Comparison of ENCODE assay signal across 21 mouse cellular contexts in genomic region chr4:131832759-131833407, GRCm38 (mm10). TPM values are rescaled to one million over a fixed set of nuclear protein-coding genes. Genes with fewer than 3 reads are reported as not detected.
A peak's percentile ranks its signal among the peaks of the same experiment; 100 is the strongest.
DNase-seq lines count a peak whose midpoint lies in the region; ATAC-seq lines count a peak whose summit lies in the region.
"Had no signal": no experiment of that assay in that cellular context is flagged by ENCODE, and none has a peak within 500 bp of the region (broad histone marks: within the 10 kb centered on the region; RNA-seq: fewer than 3 reads in every experiment).

No protein-coding gene starts in this region.

- H3K36me3 ChIP-seq in liver, embryonic 11.5 days (ENCODE audit: control insufficient read depth, insufficient read depth, low read length) = no peaks in the 10 kb centered on the region
- no peaks in the 10 kb centered on the region for H3K36me3 ChIP-seq in liver, embryonic 15.5 days (replicated peaks)
- H3K36me3 ChIP-seq: embryonic facial prominence, embryonic 15.5 days; forebrain, embryonic 10.5 days; heart, embryonic 15.5 days; hindbrain, embryonic 10.5 days had no signal

- H3K4me2 ChIP-seq in liver, embryonic 11.5 days = peak overlapping the region; percentile 36
- H3K4me2 ChIP-seq in liver, embryonic 15.5 days = peak overlapping the region; percentile 49
- H3K4me2 ChIP-seq: embryonic facial prominence, embryonic 15.5 days; heart, embryonic 11.5 days; heart, embryonic 15.5 days had no signal

- H3K9ac ChIP-seq in liver, embryonic 11.5 days (ENCODE audit: low read depth, low read length) = 0 out of 2 replicates have a peak overlapping the region, but pooled peaks have one; percentile 25
- no peak overlapping the region for H3K9ac ChIP-seq in liver, embryonic 15.5 days
- H3K9ac ChIP-seq: embryonic facial prominence, embryonic 15.5 days; heart, embryonic 15.5 days had no signal

- no peak overlapping the region for H3K4me3 ChIP-seq in liver, embryonic 11.5 days (ENCODE audit: low read depth, low read length)
- H3K4me3 ChIP-seq in liver, embryonic 15.5 days (replicated peaks) = no peak overlapping the region
- H3K4me3 ChIP-seq: embryonic facial prominence, embryonic 15.5 days; erythroblast, embryonic 14.5 days; forebrain, embryonic 10.5 days; gastrocnemius, adult 2 months; heart, adult 2 months; heart, embryonic 15.5 days; hindbrain, embryonic 10.5 days had no signal

- peak overlapping the region; percentile 48; the same call in 1 of the 2 replicates for H3K27ac ChIP-seq in liver, embryonic 11.5 days (ENCODE audit: low read depth, low read length)
- peak overlapping the region; percentile 61 for H3K27ac ChIP-seq in liver, embryonic 15.5 days (replicated peaks)
- H3K27ac ChIP-seq: embryonic facial prominence, embryonic 15.5 days; gastrocnemius, adult 2 months; heart, adult 2 months; heart, embryonic 15.5 days; hindbrain, embryonic 10.5 days had no signal

- H3K27me3 ChIP-seq in liver, embryonic 11.5 days (replicated peaks; ENCODE audit: control insufficient read depth, insufficient read depth, low read length) = peaks cover 37% of the 10 kb centered on the region
- peaks cover 43% of the 10 kb centered on the region for H3K27me3 ChIP-seq in liver, embryonic 15.5 days

- H3K9me3 ChIP-seq in liver, embryonic 11.5 days (ENCODE audit: control insufficient read depth, low read length) = no peaks in the 10 kb centered on the region
- no peaks in the 10 kb centered on the region for H3K9me3 ChIP-seq in liver, embryonic 15.5 days (replicated peaks)
- H3K9me3 ChIP-seq: embryonic facial prominence, embryonic 15.5 days; forebrain, embryonic 10.5 days; heart, embryonic 15.5 days; hindbrain, embryonic 10.5 days had no signal

- 51% methylated on average over 3 of the region's 3 CpGs for WGBS in liver, embryonic 11.5 days
- whole genome bisulfite sequencing in liver, embryonic 15.5 days (ENCODE audit: insufficient replicate concordance) = 26% methylated on average over 3 of the region's 3 CpGs

- ATAC-seq in liver, embryonic 11.5 days (replicated peaks; ENCODE audit: low FRiP score) = peak; percentile 42
- peak; percentile 45 for ATAC-seq in liver, embryonic 15.5 days (ENCODE audit: insufficient read depth)
- ATAC-seq: forebrain, embryonic 14.5 days; hindbrain, embryonic 16.5 days had no signal

- H3K4me1 ChIP-seq in liver, embryonic 11.5 days (replicated peaks; ENCODE audit: control insufficient read depth, insufficient read depth, low read length) = peaks cover 53% of the 10 kb centered on the region
- peaks cover 96% of the 10 kb centered on the region for H3K4me1 ChIP-seq in liver, embryonic 15.5 days (replicated peaks)

- DNase-seq in kidney, postnatal 25 days = peak; percentile 27 to 54
- DNase-seq in kidney, adult 18-20 months = no peak
- DNase-seq in liver, embryonic 11.5 days (ENCODE audit: low spot score) = no peak
- DNase-seq in spleen, postnatal 4 days (ENCODE audit: low spot score in 2 of 2) = no peak
- no peak for DNase-seq in right cerebral cortex, adult 18-20 months
- DNase-seq in gastrocnemius, postnatal 10 days = no peak
- DNase-seq: adrenal gland, adult 8-10 months; cerebellum, adult 2 months; cerebellum, postnatal 10 days; embryo, embryonic 11 days; gastrocnemius, adult 2 months; heart, adult 2 months had no signal

RNA-seq across cellular contexts. Expression of gene Ptpru, which starts 5.2 kb away (rescaled TPM):
- polyA plus RNA-seq in liver, embryonic 11.5 days (2014; fragmentation: Nextera tagmentation; extraction: Ambion mirVana) = 5.8 and 6.1 TPM in 2 replicates
- polyA plus RNA-seq in liver, embryonic 15.5 days (2015; fragmentation: Nextera tagmentation; extraction: Ambion mirVana) = 2.4 and 3.0 TPM in 2 replicates
- 1 to 10 TPM; 1.3 to 1.8 TPM for total RNA-seq in gastrocnemius, postnatal 10 days (2021)

RNA-seq across cellular contexts. Expression of gene Mecr, which starts 10.4 kb away (rescaled TPM):
- 59.3 and 64.4 TPM in 2 replicates for polyA plus RNA-seq in liver, embryonic 11.5 days (2014; fragmentation: Nextera tagmentation; extraction: Ambion mirVana)
- polyA plus RNA-seq in liver, embryonic 15.5 days (2015; fragmentation: Nextera tagmentation; extraction: Ambion mirVana) = 34.0 and 34.9 TPM in 2 replicates
- 10 to 100 TPM; 19.0 to 22.4 TPM for total RNA-seq in gastrocnemius, postnatal 10 days (2021)

RNA-seq across cellular contexts. Expression of gene Srsf4, which starts 40.5 kb away (rescaled TPM):
- polyA plus RNA-seq in liver, embryonic 11.5 days (2014; fragmentation: Nextera tagmentation; extraction: Ambion mirVana) = 113 and 118 TPM in 2 replicates
- polyA plus RNA-seq in liver, embryonic 15.5 days (2015; fragmentation: Nextera tagmentation; extraction: Ambion mirVana) = 58.4 and 61.1 TPM in 2 replicates
- total RNA-seq in gastrocnemius, postnatal 10 days (2021) = 10 to 100 TPM; 43.0 to 57.9 TPM

Comparison
In these comparisons a context has a peak if more than half of its experiments do, and no peak if none do; other contexts are left out.
1. DNase-seq: peak in kidney, postnatal 25 days (2 of 2); none in kidney, adult 18-20 months (single experiment), liver, embryonic 11.5 days (single experiment), spleen, postnatal 4 days (0 of 2), right cerebral cortex, adult 18-20 months (single experiment) and gastrocnemius, postnatal 10 days (single experiment).